Mouse (Mus musculus) spleen, adult 2 months (tissue): ENCODE measurements around the gene Plekhb2.

Source experiments
- CTCF ChIP-seq: fragments of 200-500 bp; IDR thresholded peaks from 2 replicates; pipeline ENCODE4 v1.5.1; 2011; ENCODE audit warnings: mild to moderate bottlenecking, inconsistent platforms; ENCODE audit not compliant: insufficient read depth, insufficient read length, insufficient replicate concordance; ENCODE audit errors: extremely low read depth
- POLR2A ChIP-seq: fragments of 200-500 bp; IDR thresholded peaks from 2 replicates; pipeline ENCODE4 v1.6.1; 2011; ENCODE audit warnings: low read depth, low read length, inconsistent platforms

DNA sequence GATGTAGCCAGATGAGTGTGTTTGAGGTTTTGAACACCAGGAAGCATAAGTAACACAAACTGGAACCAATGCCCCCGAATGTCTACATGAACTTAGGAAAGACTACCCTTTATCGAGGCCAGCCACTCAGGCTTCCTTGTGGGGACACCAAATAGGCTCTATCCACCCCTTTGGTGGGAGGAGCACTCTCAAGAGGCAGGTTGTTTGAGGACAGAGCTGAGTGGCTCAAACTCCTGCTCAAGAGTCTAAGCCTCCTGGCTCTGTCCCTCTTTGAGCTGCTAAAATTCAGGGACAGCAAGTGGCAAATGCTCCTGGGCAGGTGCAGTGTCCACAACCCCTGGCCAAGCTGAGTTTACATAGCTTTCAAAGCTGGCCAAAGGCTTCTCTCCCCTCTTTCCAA lies 14.9 kb upstream of the Plekhb2 start:
- TF ChIP-seq POLR2A (no peak), CTCF (no peak)
